21 mouse cellular contexts compared by ENCODE assay signal in genomic region chr6:146247906-146248305, GRCm38 (mm10).
DNase-seq lines count a peak whose midpoint lies in the region; ATAC-seq and TF ChIP-seq lines count a peak whose summit lies in the region.
"Had no signal": no experiment of that assay in that cellular context is flagged by ENCODE, and none has a peak within 500 bp of the region (broad histone marks: within the 10 kb centered on the region; RNA-seq: fewer than 3 reads in every experiment).

No protein-coding gene starts in this region.

- no peak for TF ChIP-seq CTCF in gastrocnemius, adult 2 months (IDR thresholded peaks at IDR 0.05)

- no peak overlapping the region for H3K27ac ChIP-seq in intestine, embryonic 14.5 days (ENCODE audit: low read depth)
- H3K27ac ChIP-seq in intestine, embryonic 16.5 days (ENCODE audit: low read length) = no peak overlapping the region
- no peak overlapping the region for H3K27ac ChIP-seq in liver, embryonic 12.5 days
- 0 out of 2 replicates have a peak overlapping the region, but pooled peaks have one; percentile 1 for H3K27ac ChIP-seq in liver, embryonic 16.5 days (ENCODE audit: low read length)
- no peak overlapping the region for H3K27ac ChIP-seq in gastrocnemius, adult 2 months
- H3K27ac ChIP-seq: embryonic facial prominence, embryonic 13.5 days; forebrain, embryonic 10.5 days; hindbrain, embryonic 13.5 days; hindbrain, postnatal 0 days had no signal

- no peaks in the 10 kb centered on the region for H3K9me3 ChIP-seq in intestine, embryonic 14.5 days (ENCODE audit: control insufficient read depth, low read length)
- no peaks in the 10 kb centered on the region for H3K9me3 ChIP-seq in intestine, embryonic 16.5 days (ENCODE audit: control insufficient read depth, low read length)
- H3K9me3 ChIP-seq in liver, embryonic 12.5 days (replicated peaks) = 0 out of 2 replicates have a peak, but pooled peaks cover 5% of the 10 kb centered on the region
- H3K9me3 ChIP-seq in liver, embryonic 16.5 days (replicated peaks; ENCODE audit: control insufficient read depth, low read length) = no peaks in the 10 kb centered on the region
- H3K9me3 ChIP-seq: embryonic facial prominence, embryonic 13.5 days; forebrain, embryonic 10.5 days; hindbrain, embryonic 13.5 days had no signal

- no peaks in the 10 kb centered on the region for H3K27me3 ChIP-seq in intestine, embryonic 14.5 days (replicated peaks; ENCODE audit: control insufficient read depth, insufficient read depth, low read length)
- H3K27me3 ChIP-seq in intestine, embryonic 16.5 days (replicated peaks; ENCODE audit: control insufficient read depth, insufficient read depth, low read length) = no peaks in the 10 kb centered on the region
- H3K27me3 ChIP-seq in liver, embryonic 12.5 days (replicated peaks) = no peaks in the 10 kb centered on the region
- H3K27me3 ChIP-seq in liver, embryonic 16.5 days (ENCODE audit: control insufficient read depth, insufficient read depth, low read depth, low read length) = no peaks in the 10 kb centered on the region
- H3K27me3 ChIP-seq: hindbrain, embryonic 13.5 days had no signal

- no peak overlapping the region for H3K4me2 ChIP-seq in intestine, embryonic 14.5 days (ENCODE audit: low read length)
- no peak overlapping the region for H3K4me2 ChIP-seq in intestine, embryonic 16.5 days (ENCODE audit: low read depth, low read length)
- H3K4me2 ChIP-seq in liver, embryonic 12.5 days = no peak overlapping the region
- peak overlapping the region; percentile 22; the same call in 1 of the 2 replicates for H3K4me2 ChIP-seq in liver, embryonic 16.5 days (ENCODE audit: low read depth, low read length)
- H3K4me2 ChIP-seq: embryonic facial prominence, embryonic 13.5 days; hindbrain, embryonic 13.5 days had no signal

- intact Hi-C loops in gastrocnemius, adult 2 months (cut with DNase I) = no loop called here

- H3K4me3 ChIP-seq in intestine, embryonic 14.5 days (ENCODE audit: low read depth, low read length) = no peak overlapping the region
- H3K4me3 ChIP-seq in intestine, embryonic 16.5 days (ENCODE audit: low read length) = no peak overlapping the region
- H3K4me3 ChIP-seq in liver, embryonic 12.5 days = no peak overlapping the region
- H3K4me3 ChIP-seq in liver, embryonic 16.5 days (ENCODE audit: low read depth, low read length) = no peak overlapping the region
- H3K4me3 ChIP-seq in gastrocnemius, adult 2 months = no peak overlapping the region
- H3K4me3 ChIP-seq: embryonic facial prominence, embryonic 13.5 days; forebrain, embryonic 10.5 days; hindbrain, embryonic 13.5 days had no signal

- H3K9ac ChIP-seq in intestine, embryonic 14.5 days (ENCODE audit: low read length) = no peak overlapping the region
- H3K9ac ChIP-seq in intestine, embryonic 16.5 days (ENCODE audit: low read depth, low read length) = no peak overlapping the region
- no peak overlapping the region for H3K9ac ChIP-seq in liver, embryonic 12.5 days
- no peak overlapping the region for H3K9ac ChIP-seq in liver, embryonic 16.5 days (ENCODE audit: low read depth, low read length)
- H3K9ac ChIP-seq: embryonic facial prominence, embryonic 13.5 days; hindbrain, embryonic 13.5 days had no signal

- ATAC-seq in intestine, embryonic 14.5 days (replicated peaks; ENCODE audit: low FRiP score, low TSS enrichment, low read depth) = no peak
- ATAC-seq in intestine, embryonic 16.5 days = no peak
- peak; percentile 81 for ATAC-seq in liver, embryonic 12.5 days
- ATAC-seq in liver, embryonic 16.5 days (ENCODE audit: low read depth) = peak; percentile 87
- ATAC-seq: forebrain, embryonic 14.5 days; hindbrain, postnatal 0 days; intestine, postnatal 0 days had no signal

- H3K36me3 ChIP-seq in intestine, embryonic 14.5 days (ENCODE audit: control insufficient read depth, insufficient read depth, low read length) = no peaks in the 10 kb centered on the region
- H3K36me3 ChIP-seq in intestine, embryonic 16.5 days (ENCODE audit: control insufficient read depth, insufficient read depth, low read length) = no peaks in the 10 kb centered on the region
- no peaks in the 10 kb centered on the region for H3K36me3 ChIP-seq in liver, embryonic 12.5 days
- H3K36me3 ChIP-seq in liver, embryonic 16.5 days (ENCODE audit: control insufficient read depth, insufficient read depth) = no peaks in the 10 kb centered on the region
- H3K36me3 ChIP-seq: embryonic facial prominence, embryonic 13.5 days; forebrain, embryonic 10.5 days; hindbrain, embryonic 13.5 days had no signal

- H3K4me1 ChIP-seq in intestine, embryonic 14.5 days (replicated peaks; ENCODE audit: control insufficient read depth, insufficient read depth, low read length) = no peaks in the 10 kb centered on the region
- H3K4me1 ChIP-seq in intestine, embryonic 16.5 days (ENCODE audit: control insufficient read depth, insufficient read depth, low read length) = no peaks in the 10 kb centered on the region
- peaks cover 23% of the 10 kb centered on the region for H3K4me1 ChIP-seq in liver, embryonic 12.5 days
- peaks cover 16% of the 10 kb centered on the region for H3K4me1 ChIP-seq in liver, embryonic 16.5 days (ENCODE audit: control insufficient read depth, low read depth, low read length)
- H3K4me1 ChIP-seq: forebrain, embryonic 10.5 days; hindbrain, embryonic 13.5 days had no signal

- 64% methylated on average over 1 of the region's 1 CpGs for WGBS in intestine, embryonic 14.5 days
- 78% methylated on average over 1 of the region's 1 CpGs for WGBS in intestine, embryonic 16.5 days
- 46% methylated on average over 1 of the region's 1 CpGs for WGBS in liver, embryonic 12.5 days (ENCODE audit: insufficient replicate concordance)
- WGBS in liver, embryonic 16.5 days (ENCODE audit: insufficient replicate concordance) = 46% methylated on average over 1 of the region's 1 CpGs

- peak; percentile 36 for DNase-seq in intestine, embryonic 14.5 days (ENCODE audit: low spot score)
- peak; percentile 38 for DNase-seq in c-Kit-negative CD71-positive TER-119-positive erythroid progenitor cells, embryonic 14.5 days (ENCODE audit: low read depth, low spot score)
- no peak for DNase-seq in adrenal gland, adult 8-10 months
- DNase-seq in gastrocnemius, adult 2 months = no peak
- no peak for DNase-seq in kidney, postnatal 36 days
- DNase-seq: adrenal gland, postnatal 14 days; cerebellum, adult 18-20 months; cerebellum, adult 9-11 months; cerebellum, postnatal 36 days; gastrocnemius, postnatal 14 days; heart, postnatal 10 days; heart, postnatal 4 days had no signal

Comparison
In these comparisons a context has a peak if more than half of its experiments do, and no peak if none do; other contexts are left out.
1. ATAC-seq: peak in liver, embryonic 12.5 days (single experiment) and liver, embryonic 16.5 days (single experiment); none in intestine, embryonic 14.5 days (single experiment) and intestine, embryonic 16.5 days (single experiment).
2. DNase-seq: peak in intestine, embryonic 14.5 days (single experiment) and c-Kit-negative CD71-positive TER-119-positive erythroid progenitor cells, embryonic 14.5 days (single experiment); none in adrenal gland, adult 8-10 months (single experiment), gastrocnemius, adult 2 months (single experiment) and kidney, postnatal 36 days (0 of 2).